Comparison of ENCODE assay signal across 14 mouse cellular contexts in genomic region chr4:132964473-132964872, GRCm38 (mm10). TPM values are rescaled to one million over a fixed set of nuclear protein-coding genes. Genes with fewer than 3 reads are reported as not detected.
DNase-seq lines count a peak whose midpoint lies in the region; ATAC-seq and TF ChIP-seq lines count a peak whose summit lies in the region.
"Had no signal": no experiment of that assay in that cellular context is flagged by ENCODE, and none has a peak within 500 bp of the region (broad histone marks: within the 10 kb centered on the region; RNA-seq: fewer than 3 reads in every experiment).

No protein-coding gene starts in this region.

- 50% methylated on average over 5 of the region's 5 CpGs for WGBS in heart, embryonic 10.5 days
- 17% methylated on average over 5 of the region's 5 CpGs for WGBS in hindbrain, embryonic 12.5 days
- WGBS in midbrain, embryonic 15.5 days = 9% methylated on average over 5 of the region's 5 CpGs

- intact Hi-C loops in gastrocnemius, adult 2 months (cut with DNase I) = no loop called here

- H3K9ac ChIP-seq in hindbrain, embryonic 12.5 days = no peak overlapping the region
- no peak overlapping the region for H3K9ac ChIP-seq in midbrain, embryonic 15.5 days
- H3K9ac ChIP-seq: liver, embryonic 12.5 days; lung, embryonic 15.5 days had no signal

- peak overlapping the region; percentile 2; the same call in 1 of the 2 replicates for H3K27ac ChIP-seq in heart, embryonic 10.5 days
- 0 out of 2 replicates have a peak overlapping the region, but pooled peaks have one; percentile 2 for H3K27ac ChIP-seq in hindbrain, embryonic 12.5 days
- H3K27ac ChIP-seq in midbrain, embryonic 15.5 days = peak overlapping the region; percentile 40; the same call in 1 of the 2 replicates
- no peak overlapping the region for H3K27ac ChIP-seq in gastrocnemius, adult 2 months
- H3K27ac ChIP-seq: liver, embryonic 12.5 days; lung, embryonic 15.5 days; stomach, postnatal 0 days had no signal

- DNase-seq in heart, embryonic 10.5 days (ENCODE audit: low spot score) = no peak
- no peak for DNase-seq in heart, postnatal 4 days
- DNase-seq in R1 (ENCODE audit: low read depth, low spot score) = peak; percentile 48
- DNase-seq in kidney, postnatal 36 days = no peak
- DNase-seq in gastrocnemius, adult 2 months = no peak
- DNase-seq: cerebellum, adult 8-10 months; thymus, postnatal 14 days had no signal

- no peak for TF ChIP-seq CTCF in gastrocnemius, adult 2 months (IDR thresholded peaks at IDR 0.05)

- H3K4me2 ChIP-seq in hindbrain, embryonic 12.5 days (replicated peaks) = no peak overlapping the region
- no peak overlapping the region for H3K4me2 ChIP-seq in midbrain, embryonic 15.5 days
- H3K4me2 ChIP-seq: liver, embryonic 12.5 days; lung, embryonic 15.5 days had no signal

- no peak overlapping the region for H3K4me3 ChIP-seq in heart, embryonic 10.5 days
- no peak overlapping the region for H3K4me3 ChIP-seq in hindbrain, embryonic 12.5 days
- H3K4me3 ChIP-seq in midbrain, embryonic 15.5 days = no peak overlapping the region
- H3K4me3 ChIP-seq in gastrocnemius, adult 2 months = no peak overlapping the region
- H3K4me3 ChIP-seq: liver, embryonic 12.5 days; lung, embryonic 15.5 days had no signal

- ATAC-seq in hindbrain, embryonic 12.5 days (ENCODE audit: low FRiP score) = no peak
- no peak for ATAC-seq in midbrain, embryonic 15.5 days (replicated peaks)
- ATAC-seq: inflammation-experienced regulatory T-cells, adult 6 months; liver, embryonic 12.5 days had no signal

- H3K36me3 ChIP-seq in heart, embryonic 10.5 days = no peaks in the 10 kb centered on the region
- no peaks in the 10 kb centered on the region for H3K36me3 ChIP-seq in hindbrain, embryonic 12.5 days
- H3K36me3 ChIP-seq in midbrain, embryonic 15.5 days (replicated peaks) = no peaks in the 10 kb centered on the region
- H3K36me3 ChIP-seq: liver, embryonic 12.5 days; lung, embryonic 15.5 days had no signal

- H3K27me3 ChIP-seq in heart, embryonic 10.5 days (ENCODE audit: insufficient read depth, poor library complexity, severe bottlenecking) = no peaks in the 10 kb centered on the region
- no peaks in the 10 kb centered on the region for H3K27me3 ChIP-seq in hindbrain, embryonic 12.5 days
- H3K27me3 ChIP-seq in midbrain, embryonic 15.5 days (replicated peaks) = no peaks in the 10 kb centered on the region
- H3K27me3 ChIP-seq: liver, embryonic 12.5 days; lung, embryonic 15.5 days had no signal

- H3K9me3 ChIP-seq in heart, embryonic 10.5 days = no peaks in the 10 kb centered on the region
- H3K9me3 ChIP-seq in hindbrain, embryonic 12.5 days (replicated peaks) = no peaks in the 10 kb centered on the region
- no peaks in the 10 kb centered on the region for H3K9me3 ChIP-seq in midbrain, embryonic 15.5 days
- H3K9me3 ChIP-seq: liver, embryonic 12.5 days; lung, embryonic 15.5 days had no signal

- H3K4me1 ChIP-seq in heart, embryonic 10.5 days = peaks cover 51% of the 10 kb centered on the region
- H3K4me1 ChIP-seq in hindbrain, embryonic 12.5 days = peaks cover 31% of the 10 kb centered on the region
- H3K4me1 ChIP-seq in midbrain, embryonic 15.5 days = peaks cover 14% of the 10 kb centered on the region

RNA-seq across cellular contexts. Expression of gene Fgr, which starts 9.4 kb away (rescaled TPM):
- 0.36 and 0.43 TPM in 2 replicates for polyA plus RNA-seq in heart, embryonic 10.5 days (2016; fragmentation: Nextera tagmentation; extraction: Ambion mirVana)
- total RNA-seq in heart, postnatal 4 days (2021) = under 1 TPM; 0.33 to 0.43 TPM
- polyA plus RNA-seq in hindbrain, embryonic 12.5 days (2016; fragmentation: Nextera tagmentation; extraction: Ambion mirVana) = 0.08 TPM in 1 of 2 replicates, not detected in the other
- 0.06 and 0.27 TPM in 2 replicates for polyA plus RNA-seq in midbrain, embryonic 15.5 days (2015; fragmentation: Nextera tagmentation; extraction: Ambion mirVana)
- total RNA-seq in gastrocnemius, adult 2 months (2021) = under 1 TPM in 1 of 2 experiments, not detected in 1; 0.06 TPM
- total RNA-seq: left cerebral cortex, postnatal 14 days had no signal

RNA-seq across cellular contexts. Expression of gene Fam76a, which starts 42.1 kb away (rescaled TPM):
- 32.3 and 33.1 TPM in 2 replicates for polyA plus RNA-seq in heart, embryonic 10.5 days (2016; fragmentation: Nextera tagmentation; extraction: Ambion mirVana)
- 10 to 100 TPM; 33.5 to 38.1 TPM for total RNA-seq in heart, postnatal 4 days (2021)
- 29.6 and 33.8 TPM in 2 replicates for polyA plus RNA-seq in hindbrain, embryonic 12.5 days (2016; fragmentation: Nextera tagmentation; extraction: Ambion mirVana)
- polyA plus RNA-seq in midbrain, embryonic 15.5 days (2015; fragmentation: Nextera tagmentation; extraction: Ambion mirVana) = 44.6 and 45.6 TPM in 2 replicates
- 10 to 100 TPM; 23.5 to 29.9 TPM for total RNA-seq in gastrocnemius, adult 2 months (2021)

RNA-seq across cellular contexts. Expression of gene Ahdc1, which starts 46.6 kb away (rescaled TPM):
- 8.4 and 12.2 TPM in 2 replicates for polyA plus RNA-seq in heart, embryonic 10.5 days (2016; fragmentation: Nextera tagmentation; extraction: Ambion mirVana)
- total RNA-seq in heart, postnatal 4 days (2021) = 10 to 100 TPM; 41.1 to 48.7 TPM
- polyA plus RNA-seq in hindbrain, embryonic 12.5 days (2016; fragmentation: Nextera tagmentation; extraction: Ambion mirVana) = 12.8 and 15.3 TPM in 2 replicates
- polyA plus RNA-seq in midbrain, embryonic 15.5 days (2015; fragmentation: Nextera tagmentation; extraction: Ambion mirVana) = 13.5 and 14.4 TPM in 2 replicates
- total RNA-seq in gastrocnemius, adult 2 months (2021) = 10 to 100 TPM; 30.2 to 55.1 TPM
